ENCODE assay signal across 19 mouse cellular contexts in the genomic region with DNA sequence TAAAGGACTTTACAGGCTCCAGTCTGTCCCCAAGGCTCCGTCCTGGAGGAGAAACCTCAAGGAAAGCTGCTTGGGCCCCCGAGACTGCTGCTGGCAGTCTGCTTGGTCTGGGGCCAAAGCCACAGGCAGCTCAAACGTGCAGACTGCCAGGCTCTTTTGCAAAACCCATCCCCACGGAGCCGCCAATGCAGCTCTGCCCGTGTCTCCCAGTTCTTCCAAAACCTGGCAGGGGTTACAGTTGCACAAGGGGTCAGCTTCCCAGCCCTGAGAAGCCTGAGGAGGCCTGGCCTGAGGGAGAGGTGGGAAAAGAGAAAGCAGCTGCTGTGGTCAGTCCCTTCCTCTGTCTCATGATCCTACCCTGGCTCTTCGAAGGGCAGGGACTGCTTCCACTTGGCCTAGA. TPM values are rescaled to one million over a fixed set of nuclear protein-coding genes. Genes with fewer than 3 reads are reported as not detected.
DNase-seq lines count a peak whose midpoint lies in the region; ATAC-seq lines count a peak whose summit lies in the region.
"Had no signal": no experiment of that assay in that cellular context is flagged by ENCODE, and none has a peak within 500 bp of the region (broad histone marks: within the 10 kb centered on the region; RNA-seq: fewer than 3 reads in every experiment).

No protein-coding gene starts in this region.

- H3K4me3 ChIP-seq in heart, embryonic 16.5 days (ENCODE audit: low read length) = no peak overlapping the region
- no peak overlapping the region for H3K4me3 ChIP-seq in limb, embryonic 13.5 days
- H3K4me3 ChIP-seq in midbrain, embryonic 13.5 days (replicated peaks) = no peak overlapping the region
- H3K4me3 ChIP-seq: forebrain, embryonic 12.5 days; hindbrain, embryonic 13.5 days; limb, embryonic 12.5 days; midbrain, embryonic 12.5 days; myocyte had no signal

- ATAC-seq in heart, embryonic 16.5 days (replicated peaks; ENCODE audit: extremely low read depth, insufficient read depth, low FRiP score) = no peak
- no peak for ATAC-seq in limb, embryonic 13.5 days (ENCODE audit: low FRiP score, low read depth)
- no peak for ATAC-seq in midbrain, embryonic 13.5 days

- 0 out of 2 replicates have a peak, but pooled peaks cover 6% of the 10 kb centered on the region for H3K4me1 ChIP-seq in heart, embryonic 16.5 days (ENCODE audit: control insufficient read depth, insufficient read depth, low read length)
- H3K4me1 ChIP-seq in limb, embryonic 13.5 days = peaks cover 61% of the 10 kb centered on the region
- H3K4me1 ChIP-seq in midbrain, embryonic 13.5 days (replicated peaks) = peaks cover 8% of the 10 kb centered on the region

- no peaks in the 10 kb centered on the region for H3K9me3 ChIP-seq in heart, embryonic 16.5 days (replicated peaks; ENCODE audit: control insufficient read depth, low read length)
- H3K9me3 ChIP-seq in limb, embryonic 13.5 days = no peaks in the 10 kb centered on the region
- H3K9me3 ChIP-seq in midbrain, embryonic 13.5 days = no peaks in the 10 kb centered on the region
- H3K9me3 ChIP-seq: forebrain, embryonic 12.5 days; hindbrain, embryonic 13.5 days; limb, embryonic 12.5 days; midbrain, embryonic 12.5 days had no signal

- H3K27ac ChIP-seq in heart, embryonic 16.5 days (ENCODE audit: low read length) = 0 out of 2 replicates have a peak overlapping the region, but pooled peaks have one; percentile 20
- peak overlapping the region; percentile 28; the same call in 1 of the 2 replicates for H3K27ac ChIP-seq in limb, embryonic 13.5 days
- H3K27ac ChIP-seq in midbrain, embryonic 13.5 days = no peak overlapping the region
- H3K27ac ChIP-seq: forebrain, embryonic 12.5 days; hindbrain, embryonic 13.5 days; midbrain, embryonic 12.5 days; stomach, postnatal 0 days had no signal

- no peak overlapping the region for H3K9ac ChIP-seq in heart, embryonic 16.5 days (ENCODE audit: low read length)
- H3K9ac ChIP-seq in limb, embryonic 13.5 days = no peak overlapping the region; the same call in 1 of the 2 replicates
- H3K9ac ChIP-seq in midbrain, embryonic 13.5 days (replicated peaks) = no peak overlapping the region
- H3K9ac ChIP-seq: forebrain, embryonic 12.5 days; hindbrain, embryonic 13.5 days; limb, embryonic 12.5 days; midbrain, embryonic 12.5 days had no signal

- no peaks in the 10 kb centered on the region for H3K36me3 ChIP-seq in heart, embryonic 16.5 days (ENCODE audit: control insufficient read depth, insufficient read depth)
- peaks cover 21% of the 10 kb centered on the region for H3K36me3 ChIP-seq in limb, embryonic 13.5 days
- H3K36me3 ChIP-seq in midbrain, embryonic 13.5 days = no peaks in the 10 kb centered on the region
- H3K36me3 ChIP-seq: forebrain, embryonic 12.5 days; hindbrain, embryonic 13.5 days; midbrain, embryonic 12.5 days had no signal

- H3K27me3 ChIP-seq in heart, embryonic 16.5 days (ENCODE audit: control insufficient read depth, insufficient read depth, low read length) = no peaks in the 10 kb centered on the region
- no peaks in the 10 kb centered on the region for H3K27me3 ChIP-seq in limb, embryonic 13.5 days
- H3K27me3 ChIP-seq in midbrain, embryonic 13.5 days = peaks cover 4% of the 10 kb centered on the region; the same call in 1 of the 2 replicates
- H3K27me3 ChIP-seq: forebrain, embryonic 12.5 days; hindbrain, embryonic 13.5 days; limb, embryonic 12.5 days had no signal

- WGBS in heart, embryonic 16.5 days = 75% methylated on average over 7 of the region's 7 CpGs
- 62% methylated on average over 7 of the region's 7 CpGs for WGBS in limb, embryonic 13.5 days
- WGBS in midbrain, embryonic 13.5 days = 83% methylated on average over 7 of the region's 7 CpGs

- DNase-seq in heart, adult 9 months (ENCODE audit: low spot score in 2 of 2) = no peak
- peak; percentile 57 for DNase-seq in NIH3T3 (ENCODE audit: low read depth)
- peak; percentile 45 for DNase-seq in adrenal gland, postnatal 25 days
- DNase-seq in urinary bladder, adult 2 months (ENCODE audit: low spot score) = no peak
- DNase-seq: cerebellum, adult 9-11 months; kidney, adult 11 months; kidney, postnatal 4 days; right cerebral cortex, adult 18-20 months; thymus, postnatal 25 days had no signal

- no peak overlapping the region for H3K4me2 ChIP-seq in heart, embryonic 16.5 days (ENCODE audit: low read depth, low read length)
- H3K4me2 ChIP-seq in limb, embryonic 13.5 days (replicated peaks) = no peak overlapping the region; the same call in 1 of the 2 replicates
- no peak overlapping the region for H3K4me2 ChIP-seq in midbrain, embryonic 13.5 days (replicated peaks)
- H3K4me2 ChIP-seq: forebrain, embryonic 12.5 days; hindbrain, embryonic 13.5 days; limb, embryonic 12.5 days; midbrain, embryonic 12.5 days had no signal

RNA-seq across cellular contexts. Expression of a gene that starts 56.1 kb away (rescaled TPM):
- polyA plus RNA-seq in heart, embryonic 16.5 days (2015; fragmentation: Nextera tagmentation; extraction: Ambion mirVana) = 4.3 and 5.3 TPM in 2 replicates
- 0.21 and 0.62 TPM in 2 replicates for total RNA-seq in adrenal gland, postnatal 25 days (2021)
- 4.5 and 4.6 TPM in 2 replicates for polyA plus RNA-seq in limb, embryonic 13.5 days (2015; fragmentation: Nextera tagmentation; extraction: Ambion mirVana)
- polyA plus RNA-seq in midbrain, embryonic 13.5 days (2015; fragmentation: Nextera tagmentation; extraction: Ambion mirVana) = 0.18 and 0.32 TPM in 2 replicates
- 10.9 and 11.4 TPM in 2 replicates for polyA plus RNA-seq in urinary bladder, adult 2 months (2012; rRNA removed)
- total RNA-seq: MEL had no signal
- polyA plus RNA-seq: myocyte had no signal

Comparison
In these comparisons a context has a peak if more than half of its experiments do, and no peak if none do; other contexts are left out.
1. DNase-seq: peak in NIH3T3 (single experiment) and adrenal gland, postnatal 25 days (single experiment); none in heart, adult 9 months (0 of 2) and urinary bladder, adult 2 months (single experiment).